Mouse (Mus musculus): ENCODE data around the gene Tmem179. TPM values are rescaled to one million over a fixed set of nuclear protein-coding genes. Genes with fewer than 3 reads are reported as not detected.

Gene Tmem179
- polyA plus RNA-seq, 1 experiment = not detected

- Histone ChIP-seq H3K9ac (ENCODE audit: low read depth, poor library complexity, severe bottlenecking) (no peak overlapping the region), H3K36me3 (ENCODE audit: control insufficient read depth, insufficient read depth, low read length, poor library complexity, severe bottlenecking) (no peaks in the 10 kb centered on the region), H3K27me3 (ENCODE audit: control insufficient read depth, insufficient read depth, low read length, poor library complexity, severe bottlenecking) (no peaks in the 10 kb centered on the region), H3K9me3 (replicated peaks; ENCODE audit: control insufficient read depth, insufficient read depth, low read length, poor library complexity, severe bottlenecking) (no peaks in the 10 kb centered on the region), H3K4me1 (ENCODE audit: control insufficient read depth, insufficient read depth, low read length) (peaks cover 4% of the 10 kb centered on the region), H3K27ac (ENCODE audit: insufficient read depth, low read length) (no peak overlapping the region), H3K4me3 (ENCODE audit: low read depth, low read length) (no peak overlapping the region)
- TF ChIP-seq CTCF (IDR thresholded peaks at IDR 0.05; ENCODE audit: low read depth, low read length) (no peak), EP300 (IDR thresholded peaks at IDR 0.05; ENCODE audit: insufficient read depth, low read depth, low read length) (no peak), POLR2A (IDR thresholded peaks at IDR 0.05; ENCODE audit: insufficient read depth, low read length) (no peak)
Measured at GRCm38 (mm10) chr12:112549287-112549686, 32.7 kb upstream of the Tmem179 start.

DNA sequence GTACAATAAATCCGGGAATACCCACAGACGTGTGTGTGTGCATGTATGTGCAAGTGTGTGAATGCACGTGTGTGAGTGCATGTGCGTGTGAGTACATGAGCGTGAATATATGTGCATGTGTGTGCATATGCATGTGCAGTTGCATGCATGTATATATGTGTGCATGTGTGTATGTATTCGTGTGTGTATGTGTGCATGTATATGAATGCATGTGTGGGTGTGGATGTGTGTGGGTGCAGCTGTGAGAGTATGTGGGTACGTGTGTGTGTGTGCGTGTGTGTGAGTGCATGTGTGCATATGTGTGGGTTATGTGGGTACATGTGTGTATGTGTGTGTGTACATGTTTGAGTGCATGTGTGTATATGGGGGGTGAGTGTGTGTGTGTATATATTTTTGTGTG is 29.6 kb upstream of the Tmem179 start:
- no peak for TF ChIP-seq CTCF (IDR thresholded peaks at IDR 0.05; ENCODE audit: low read depth, low read length)
- TF ChIP-seq POLR2A (IDR thresholded peaks at IDR 0.05; ENCODE audit: insufficient read depth, low read length) = no peak
- TF ChIP-seq EP300 (IDR thresholded peaks at IDR 0.05; ENCODE audit: insufficient read depth, low read depth, low read length) = no peak
- Histone ChIP-seq H3K27me3 (ENCODE audit: control insufficient read depth, insufficient read depth, low read length, poor library complexity, severe bottlenecking) (no peaks in the 10 kb centered on the region), H3K4me1 (ENCODE audit: control insufficient read depth, insufficient read depth, low read length) (peaks cover 2% of the 10 kb centered on the region)

DNA sequence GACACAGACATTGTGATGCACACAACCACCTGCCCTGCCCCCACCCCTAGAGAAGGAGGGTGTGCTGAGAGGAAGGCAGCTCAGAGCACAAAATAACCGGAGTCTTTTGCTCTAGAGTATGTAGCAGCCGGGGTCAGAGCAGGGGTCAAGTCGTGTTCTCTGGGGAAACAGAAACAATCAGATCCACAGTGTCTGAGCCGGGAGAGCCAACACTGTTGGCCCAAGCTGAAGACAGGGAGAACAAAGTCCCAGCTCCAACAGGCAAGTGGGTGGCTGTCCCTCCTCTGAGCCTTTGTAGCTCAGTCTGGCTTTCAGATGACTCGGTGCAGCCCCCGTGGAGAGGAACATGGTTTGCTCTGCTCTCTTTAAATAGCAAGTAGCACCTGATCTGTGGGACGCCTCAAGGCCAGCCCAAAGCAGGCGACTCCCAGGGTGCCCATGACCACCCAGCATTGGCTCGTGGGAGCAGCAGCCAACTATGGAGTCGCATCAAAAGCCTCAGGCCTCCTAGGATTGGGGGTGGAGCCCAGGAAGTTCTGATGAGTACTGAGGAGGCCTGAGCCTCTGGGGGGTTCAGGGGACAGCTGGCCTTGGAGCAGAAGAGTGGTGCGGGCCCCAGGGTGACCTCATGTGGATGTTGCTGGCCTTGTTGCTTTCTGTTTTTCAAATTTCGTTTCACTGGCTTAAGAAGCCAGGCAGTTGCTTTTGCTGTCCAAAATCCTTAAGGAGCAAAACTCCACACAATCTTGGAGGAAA is 28.6 kb upstream of the Tmem179 start:
- Histone ChIP-seq H3K27ac (ENCODE audit: insufficient read depth, low read length) (no peak overlapping the region), H3K4me1 (ENCODE audit: control insufficient read depth, insufficient read depth, low read length) (peaks cover 4% of the 10 kb centered on the region)

More for the DNA sequence above, 29.6 kb upstream of the Tmem179 start:
- Histone ChIP-seq H3K36me3 (ENCODE audit: control insufficient read depth, insufficient read depth, low read length, poor library complexity, severe bottlenecking) (no peaks in the 10 kb centered on the region), H3K9ac (ENCODE audit: low read depth, poor library complexity, severe bottlenecking) (no peak overlapping the region), H3K4me3 (ENCODE audit: low read depth, low read length) (no peak overlapping the region), H3K9me3 (replicated peaks; ENCODE audit: control insufficient read depth, insufficient read depth, low read length, poor library complexity, severe bottlenecking) (no peaks in the 10 kb centered on the region), H3K27ac (ENCODE audit: insufficient read depth, low read length) (no peak overlapping the region)

GRCm38 (mm10) chr12:112543941-112544340 is 27.4 kb upstream of the Tmem179 start:
- H3K4me3 ChIP-seq (ENCODE audit: low read depth, low read length) = no peak overlapping the region
- no peak overlapping the region for H3K27ac ChIP-seq (ENCODE audit: insufficient read depth, low read length)
- no peaks in the 10 kb centered on the region for H3K36me3 ChIP-seq (ENCODE audit: control insufficient read depth, insufficient read depth, low read length, poor library complexity, severe bottlenecking)
- TF ChIP-seq CTCF (IDR thresholded peaks at IDR 0.05; ENCODE audit: low read depth, low read length) = no peak
- TF ChIP-seq EP300 (IDR thresholded peaks at IDR 0.05; ENCODE audit: insufficient read depth, low read depth, low read length) = no peak
- TF ChIP-seq POLR2A (IDR thresholded peaks at IDR 0.05; ENCODE audit: insufficient read depth, low read length) = no peak
- peaks cover 10% of the 10 kb centered on the region for H3K4me1 ChIP-seq (ENCODE audit: control insufficient read depth, insufficient read depth, low read length)
- no peak overlapping the region for H3K9ac ChIP-seq (ENCODE audit: low read depth, poor library complexity, severe bottlenecking)
- no peaks in the 10 kb centered on the region for H3K9me3 ChIP-seq (replicated peaks; ENCODE audit: control insufficient read depth, insufficient read depth, low read length, poor library complexity, severe bottlenecking)
- H3K27me3 ChIP-seq (ENCODE audit: control insufficient read depth, insufficient read depth, low read length, poor library complexity, severe bottlenecking) = no peaks in the 10 kb centered on the region

More for the DNA sequence above, 28.6 kb upstream of the Tmem179 start:
- Histone ChIP-seq H3K4me3 (ENCODE audit: low read depth, low read length) (no peak overlapping the region), H3K36me3 (ENCODE audit: control insufficient read depth, insufficient read depth, low read length, poor library complexity, severe bottlenecking) (no peaks in the 10 kb centered on the region), H3K27me3 (ENCODE audit: control insufficient read depth, insufficient read depth, low read length, poor library complexity, severe bottlenecking) (no peaks in the 10 kb centered on the region), H3K9ac (ENCODE audit: low read depth, poor library complexity, severe bottlenecking) (no peak overlapping the region), H3K9me3 (replicated peaks; ENCODE audit: control insufficient read depth, insufficient read depth, low read length, poor library complexity, severe bottlenecking) (no peaks in the 10 kb centered on the region)
- TF ChIP-seq CTCF (IDR thresholded peaks at IDR 0.05; ENCODE audit: low read depth, low read length) (no peak), POLR2A (IDR thresholded peaks at IDR 0.05; ENCODE audit: insufficient read depth, low read length) (no peak), EP300 (IDR thresholded peaks at IDR 0.05; ENCODE audit: insufficient read depth, low read depth, low read length) (no peak)

- H3K27ac ChIP-seq (ENCODE audit: insufficient read depth, low read length) = no peak overlapping the region
- no peak overlapping the region for H3K9ac ChIP-seq (ENCODE audit: low read depth, poor library complexity, severe bottlenecking)
Measured at GRCm38 (mm10) chr12:112542920-112543300, 26.4 kb upstream of the Tmem179 start.

GRCm38 (mm10) chr12:112542257-112542919 is 25.8 kb upstream of the Tmem179 start:
- Histone ChIP-seq H3K4me1 (ENCODE audit: control insufficient read depth, insufficient read depth, low read length) (peaks cover 10% of the 10 kb centered on the region), H3K27me3 (ENCODE audit: control insufficient read depth, insufficient read depth, low read length, poor library complexity, severe bottlenecking) (no peaks in the 10 kb centered on the region), H3K36me3 (ENCODE audit: control insufficient read depth, insufficient read depth, low read length, poor library complexity, severe bottlenecking) (no peaks in the 10 kb centered on the region), H3K4me3 (ENCODE audit: low read depth, low read length) (no peak overlapping the region), H3K27ac (ENCODE audit: insufficient read depth, low read length) (no peak overlapping the region), H3K9me3 (replicated peaks; ENCODE audit: control insufficient read depth, insufficient read depth, low read length, poor library complexity, severe bottlenecking) (no peaks in the 10 kb centered on the region), H3K9ac (ENCODE audit: low read depth, poor library complexity, severe bottlenecking) (no peak overlapping the region)
- no peak for TF ChIP-seq POLR2A (IDR thresholded peaks at IDR 0.05; ENCODE audit: insufficient read depth, low read length)
- no peak for TF ChIP-seq EP300 (IDR thresholded peaks at IDR 0.05; ENCODE audit: insufficient read depth, low read depth, low read length)
- no peak for TF ChIP-seq CTCF (IDR thresholded peaks at IDR 0.05; ENCODE audit: low read depth, low read length)

More at GRCm38 (mm10) chr12:112542920-112543300, 26.4 kb upstream of the Tmem179 start:
- TF ChIP-seq POLR2A (IDR thresholded peaks at IDR 0.05; ENCODE audit: insufficient read depth, low read length) = no peak
- peak; percentile 97 for TF ChIP-seq CTCF (IDR thresholded peaks at IDR 0.05; ENCODE audit: low read depth, low read length)
- Histone ChIP-seq H3K4me1 (ENCODE audit: control insufficient read depth, insufficient read depth, low read length) (peaks cover 10% of the 10 kb centered on the region), H3K36me3 (ENCODE audit: control insufficient read depth, insufficient read depth, low read length, poor library complexity, severe bottlenecking) (no peaks in the 10 kb centered on the region), H3K9me3 (replicated peaks; ENCODE audit: control insufficient read depth, insufficient read depth, low read length, poor library complexity, severe bottlenecking) (no peaks in the 10 kb centered on the region), H3K4me3 (ENCODE audit: low read depth, low read length) (no peak overlapping the region), H3K27me3 (ENCODE audit: control insufficient read depth, insufficient read depth, low read length, poor library complexity, severe bottlenecking) (no peaks in the 10 kb centered on the region)

All from ES-Bruce4 (cell line).